In the genomic region with DNA sequence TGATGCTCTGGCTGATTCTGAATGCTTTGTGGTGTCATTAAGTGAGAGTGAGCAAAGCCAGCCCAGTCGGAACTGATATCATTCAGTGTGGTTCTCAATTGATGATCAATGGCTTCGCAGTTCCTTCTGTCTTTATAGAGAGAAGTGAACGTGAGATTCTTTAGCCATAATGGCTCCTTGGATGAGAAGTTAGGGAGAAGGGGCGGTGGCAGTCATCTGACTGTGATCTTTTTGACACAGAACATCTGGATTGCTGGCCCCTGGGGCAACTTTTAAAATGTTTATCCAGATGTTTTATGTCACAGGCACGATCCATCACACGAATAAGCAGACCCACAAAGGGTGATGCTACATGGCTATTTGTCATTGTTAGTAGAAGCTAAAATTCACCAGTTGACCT, we compare ENCODE assay signal across 28 mouse cellular contexts. TPM values are rescaled to one million over a fixed set of nuclear protein-coding genes. Genes with fewer than 3 reads are reported as not detected.
DNase-seq lines count a peak whose midpoint lies in the region; ATAC-seq and TF ChIP-seq lines count a peak whose summit lies in the region.
"Had no signal": no experiment of that assay in that cellular context is flagged by ENCODE, and none has a peak within 500 bp of the region (broad histone marks: within the 10 kb centered on the region; RNA-seq: fewer than 3 reads in every experiment).

No protein-coding gene starts in this region.

- H3K27me3 ChIP-seq in kidney, adult 2 months (replicated peaks; ENCODE audit: control insufficient read depth, insufficient read depth, low read length), result no peaks in the 10 kb centered on the region
- H3K27me3 ChIP-seq in lung, embryonic 14.5 days (ENCODE audit: insufficient read depth, low read length), result no peaks in the 10 kb centered on the region
- H3K27me3 ChIP-seq in lung, postnatal 0 days (replicated peaks; ENCODE audit: insufficient read depth, low read length), result no peaks in the 10 kb centered on the region
- H3K27me3 ChIP-seq: embryonic facial prominence, embryonic 12.5 days; intestine, embryonic 15.5 days; liver, embryonic 15.5 days; midbrain, embryonic 12.5 days had no signal

- no peak for TF ChIP-seq POLR2A in kidney, adult 2 months (IDR thresholded peaks at IDR 0.05; ENCODE audit: low read depth, low read length)
- no peak for TF ChIP-seq POLR2A in lung, adult 2 months (IDR thresholded peaks at IDR 0.05; ENCODE audit: borderline replicate concordance, extremely low read depth, low read depth, low read length)

- H3K4me2 ChIP-seq in lung, embryonic 14.5 days, result no peak overlapping the region
- H3K4me2 ChIP-seq in lung, postnatal 0 days (replicated peaks; ENCODE audit: low read depth, low read length), result no peak overlapping the region
- H3K4me2 ChIP-seq: embryonic facial prominence, embryonic 12.5 days; hindbrain, embryonic 15.5 days; intestine, embryonic 15.5 days; liver, embryonic 15.5 days; midbrain, embryonic 12.5 days had no signal

- H3K9ac ChIP-seq in lung, embryonic 14.5 days, result no peak overlapping the region
- H3K9ac ChIP-seq in lung, postnatal 0 days (replicated peaks; ENCODE audit: low read depth), result no peak overlapping the region
- H3K9ac ChIP-seq: embryonic facial prominence, embryonic 12.5 days; forebrain, postnatal 0 days; hindbrain, embryonic 15.5 days; intestine, embryonic 15.5 days; liver, embryonic 15.5 days; midbrain, embryonic 12.5 days had no signal

- TF ChIP-seq CTCF in kidney, adult 2 months (conservative IDR thresholded peaks at IDR 0.05; ENCODE audit: insufficient read depth, insufficient read length, low read depth, low read length), result no peak
- no peak for TF ChIP-seq CTCF in lung, embryonic 14.5 days (IDR thresholded peaks at IDR 0.05; ENCODE audit: low read depth)
- no peak for TF ChIP-seq CTCF in lung, adult 2 months (IDR thresholded peaks at IDR 0.05; ENCODE audit: insufficient read depth, low read length)
- TF ChIP-seq CTCF in lung, postnatal 0 days (IDR thresholded peaks at IDR 0.05), result no peak

- no peaks in the 10 kb centered on the region for H3K9me3 ChIP-seq in lung, embryonic 14.5 days (ENCODE audit: low read depth, low read length)
- no peaks in the 10 kb centered on the region for H3K9me3 ChIP-seq in lung, postnatal 0 days (ENCODE audit: low read length)
- H3K9me3 ChIP-seq: embryonic facial prominence, embryonic 12.5 days; heart, embryonic 10.5 days; hindbrain, embryonic 15.5 days; intestine, embryonic 15.5 days; liver, embryonic 15.5 days; midbrain, embryonic 12.5 days had no signal

- 26% methylated on average over 6 of the region's 6 CpGs for whole genome bisulfite sequencing in kidney, adult 2 months
- 22% methylated on average over 6 of the region's 6 CpGs for WGBS in lung, embryonic 14.5 days
- WGBS in lung, adult 2 months, result 32% methylated on average over 6 of the region's 6 CpGs
- WGBS in lung, postnatal 0 days, result 32% methylated on average over 6 of the region's 6 CpGs

- peak overlapping the region; percentile 59 for H3K27ac ChIP-seq in kidney, adult 2 months (ENCODE audit: insufficient read depth, low read depth, low read length)
- no peak overlapping the region for H3K27ac ChIP-seq in lung, embryonic 14.5 days (ENCODE audit: low read depth)
- no peak overlapping the region for H3K27ac ChIP-seq in lung, postnatal 0 days (ENCODE audit: low read length)
- H3K27ac ChIP-seq: embryonic facial prominence, embryonic 12.5 days; heart, embryonic 10.5 days; hindbrain, embryonic 15.5 days; intestine, embryonic 15.5 days; left cerebral cortex, adult 2 months; liver, embryonic 15.5 days; midbrain, embryonic 12.5 days had no signal

- no peak overlapping the region for H3K4me3 ChIP-seq in kidney, adult 2 months (ENCODE audit: insufficient read depth, low read depth, low read length)
- no peak overlapping the region for H3K4me3 ChIP-seq in lung, embryonic 14.5 days (ENCODE audit: low read depth, low read length)
- H3K4me3 ChIP-seq in lung, adult 2 months (replicated peaks; ENCODE audit: extremely low read depth, low read depth, low read length), result no peak overlapping the region
- no peak overlapping the region for H3K4me3 ChIP-seq in lung, postnatal 0 days (ENCODE audit: low read depth, low read length)
- H3K4me3 ChIP-seq: embryonic facial prominence, embryonic 12.5 days; heart, embryonic 10.5 days; hindbrain, embryonic 15.5 days; intestine, embryonic 15.5 days; left cerebral cortex, adult 2 months; liver, embryonic 15.5 days; midbrain, embryonic 12.5 days had no signal

- no peak for TF ChIP-seq EP300 in lung, postnatal 0 days (IDR thresholded peaks at IDR 0.05)

- peak; percentile 7 for DNase-seq in kidney, adult 2 months
- no peak for DNase-seq in kidney, postnatal 25 days
- DNase-seq in lung, embryonic 14.5 days, result peak; percentile 88
- DNase-seq in lung, adult 2 months, result no peak
- DNase-seq in lung, postnatal 0 days (ENCODE audit: low spot score), result peak; percentile 21
- DNase-seq in mesoderm, embryonic 11.5 days (ENCODE audit: low read depth, low spot score), result peak; percentile 34
- DNase-seq in adrenal gland, adult 18-20 months (ENCODE audit: low spot score in 2 of 2), result no peak
- no peak for DNase-seq in natural killer cell, adult 2 months (ENCODE audit: low spot score in 2 of 2)
- DNase-seq: adrenal gland, postnatal 10 days; cerebellum, adult 2 months; forebrain, postnatal 0 days; heart, postnatal 4 days; left cerebral cortex, postnatal 4 days; liver; right cerebral cortex, postnatal 14 days; spleen, adult 18-20 months; thymus, postnatal 14 days had no signal

- H3K4me1 ChIP-seq in kidney, adult 2 months (ENCODE audit: control insufficient read depth, insufficient read depth, low read length), result peaks cover 6% of the 10 kb centered on the region; the same call in 1 of the 2 replicates
- H3K4me1 ChIP-seq in lung, embryonic 14.5 days (ENCODE audit: insufficient read depth), result no peaks in the 10 kb centered on the region
- no peaks in the 10 kb centered on the region for H3K4me1 ChIP-seq in lung, adult 2 months (ENCODE audit: control insufficient read depth, insufficient read depth, low read length)
- H3K4me1 ChIP-seq in lung, postnatal 0 days (ENCODE audit: insufficient read depth, low read depth, low read length), result no peaks in the 10 kb centered on the region
- H3K4me1 ChIP-seq: embryonic facial prominence, embryonic 12.5 days; heart, embryonic 10.5 days; intestine, embryonic 15.5 days; liver, embryonic 15.5 days; midbrain, embryonic 12.5 days had no signal

- peak; percentile 88 for ATAC-seq in lung, embryonic 14.5 days (ENCODE audit: insufficient read depth)
- peak; percentile 30; the same call in 1 of the 2 replicates for ATAC-seq in lung, postnatal 0 days
- ATAC-seq: activated CD4-positive, CD25-positive, alpha-beta regulatory T cell, adult 4 months; forebrain, postnatal 0 days; intestine, embryonic 15.5 days had no signal

- H3K36me3 ChIP-seq in kidney, adult 2 months (ENCODE audit: control insufficient read depth, insufficient read depth, low read length), result no peaks in the 10 kb centered on the region
- no peaks in the 10 kb centered on the region for H3K36me3 ChIP-seq in lung, embryonic 14.5 days (ENCODE audit: insufficient read depth)
- H3K36me3 ChIP-seq in lung, postnatal 0 days (ENCODE audit: insufficient read depth, low read length), result no peaks in the 10 kb centered on the region
- H3K36me3 ChIP-seq: embryonic facial prominence, embryonic 12.5 days; heart, embryonic 10.5 days; hindbrain, embryonic 15.5 days; intestine, embryonic 15.5 days; liver, embryonic 15.5 days; midbrain, embryonic 12.5 days had no signal

RNA-seq across cellular contexts. Expression of gene Cpne4, which starts 35.6 kb away (rescaled TPM):
- 7.2 and 7.4 TPM in 2 replicates for polyA plus RNA-seq in kidney, adult 2 months (2012; rRNA removed)
- polyA plus RNA-seq in lung, embryonic 14.5 days (2014; fragmentation: Nextera tagmentation; extraction: Ambion mirVana), result 0.12 and 0.37 TPM in 2 replicates
- polyA plus RNA-seq in lung, adult 2 months (2012; rRNA removed), result 0.09 and 0.16 TPM in 2 replicates
- polyA plus RNA-seq in lung, postnatal 0 days (2015; fragmentation: Nextera tagmentation; extraction: Ambion mirVana), result 0.16 and 0.18 TPM in 2 replicates
- total RNA-seq in adrenal gland, adult 18-20 months (2021), result under 1 TPM in 1 of 2 experiments, not detected in 1; 0.20 TPM
- total RNA-seq: gastrocnemius, adult 18-20 months; heart, postnatal 4 days; megakaryocyte progenitor cell, adult 5-6 weeks; monocyte, adult 5-6 weeks had no signal
- polyA plus RNA-seq: activated CD4-positive, CD25-positive, alpha-beta regulatory T cell, adult 4 months; liver, embryonic 15.5 days had no signal

Comparison
In these comparisons a context has a peak if more than half of its experiments do, and no peak if none do; other contexts are left out.
1. DNase-seq: peak in kidney, adult 2 months (single experiment), lung, embryonic 14.5 days (single experiment), lung, postnatal 0 days (single experiment) and mesoderm, embryonic 11.5 days (single experiment); none in kidney, postnatal 25 days (0 of 2), lung, adult 2 months (single experiment), adrenal gland, adult 18-20 months (0 of 2) and natural killer cell, adult 2 months (0 of 2).